Mouse (Mus musculus) liver, adult 10 weeks (tissue): ENCODE measurements around the gene Fam71f1. TPM values are rescaled to one million over a fixed set of nuclear protein-coding genes. Genes with fewer than 3 reads are reported as not detected.

Experiments
- polyA plus RNA-seq: library from polyadenylated mRNA; stranded (reverse); fragments of 350-450 nt; fragmentation: Illumina TruSeq; extraction: RNeasy Lipid Tissue Mini Kit (QIAGEN cat#74804); gene quantifications from one replicate; pipeline ENCODE4 v1.2.3, GENCODE M21; 2014; ENCODE audit warnings: low read depth, low replicate concordance

Fam71f1 gene
- not detected for polyA plus RNA-seq

DNA sequence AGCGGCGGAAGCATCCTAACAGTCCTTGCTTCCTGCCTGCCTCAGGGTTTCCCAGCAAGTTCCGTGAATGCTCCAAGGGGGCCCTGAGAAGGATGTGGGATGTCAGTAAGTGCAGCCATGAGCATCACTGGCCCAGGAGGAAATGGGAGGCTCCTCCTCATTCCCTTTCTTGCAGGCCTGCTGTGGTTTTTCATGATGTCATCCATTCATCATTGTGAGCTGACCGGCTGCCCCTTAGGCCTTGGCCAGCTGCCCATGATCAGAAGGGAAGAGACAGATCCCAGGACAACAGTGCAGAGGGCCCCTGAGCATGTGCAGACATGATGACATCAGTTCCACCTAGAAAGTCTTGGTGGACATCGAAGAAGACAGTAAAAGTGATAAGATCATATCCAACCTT, at the start of gene Fam71f1:
Gene Fam71f1, plus strand, starts transcription at position 262 of the 400 bp plus-strand sequence.

DNA sequence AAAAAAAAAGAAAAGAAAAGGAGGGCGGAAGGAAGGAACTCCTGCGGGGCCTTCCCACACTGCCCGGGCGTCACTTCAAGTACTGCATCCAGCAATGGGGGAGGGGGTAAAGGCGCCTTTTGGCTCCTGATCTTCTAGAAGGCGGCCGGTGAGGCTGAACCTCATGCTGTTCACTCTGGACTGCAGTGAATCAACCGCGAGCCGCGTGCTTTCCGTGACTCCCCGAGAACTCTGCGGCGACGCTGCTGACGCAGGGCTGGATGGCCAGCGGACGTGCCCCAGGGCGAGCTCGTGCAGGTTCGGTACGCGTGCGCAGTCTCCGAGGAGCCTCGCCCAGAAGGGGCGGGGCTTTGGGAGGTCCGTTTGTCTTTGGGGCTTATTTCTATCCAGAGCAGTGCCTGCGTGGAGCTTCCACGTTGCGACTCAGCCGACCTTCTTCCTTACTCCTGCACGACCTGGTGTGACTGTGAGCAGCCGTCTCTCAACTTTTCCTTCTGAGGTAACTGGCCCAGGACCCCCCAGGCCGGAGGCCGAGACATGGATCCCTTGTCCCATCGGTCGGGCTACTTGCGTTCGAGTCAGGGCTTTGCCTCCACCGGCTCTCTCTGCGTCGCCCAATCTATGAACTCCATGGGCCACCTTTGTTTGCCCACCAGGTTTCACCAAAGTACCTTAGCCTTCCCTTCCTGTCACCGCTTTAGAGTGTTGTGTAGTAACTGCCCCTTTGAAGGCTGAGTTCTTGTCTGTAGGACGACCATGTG, 46.4 kb upstream of the Fam71f1 start, which contains the start of gene Hilpda:
Gene Hilpda, plus strand, starts transcription at position 177 of the 761 bp plus-strand sequence.

DNA sequence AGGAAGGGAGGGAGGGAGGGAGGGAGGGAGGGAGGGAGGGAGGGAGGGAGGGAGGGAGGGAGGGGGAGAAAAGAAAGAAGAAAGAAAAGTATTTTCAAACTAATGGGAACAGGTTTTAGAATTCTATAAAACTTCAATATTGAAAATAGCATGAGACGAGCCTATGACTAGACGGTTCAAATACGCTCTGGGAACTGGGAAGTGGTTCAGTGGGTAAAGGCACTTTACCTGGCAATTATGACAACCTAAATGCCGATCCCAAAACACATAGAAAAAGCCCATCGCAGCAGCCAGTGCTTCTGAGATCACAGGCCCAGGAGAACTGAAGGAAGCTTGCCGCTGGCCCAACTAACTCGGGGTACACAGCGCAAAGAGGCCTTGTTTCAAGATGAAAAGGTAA, 39.6 kb upstream of the Fam71f1 start, which contains the start of gene Fam71f2:
Gene Fam71f2, plus strand, starts transcription at position 301 of the 400 bp plus-strand sequence.

GRCm38 (mm10) chr6:29347665-29348370, 28.9 kb downstream of the Fam71f1 start, which contains the start of gene Calu:
Gene Calu (plus strand): TSS chr6:29348069.

Other genes with a start within 250 kb of the Fam71f1 start
- gene Rbm28, start 154.1 kb upstream of the Fam71f1 start, polyA plus RNA-seq, result 24.2 TPM
- not detected for gene Prrt4, start 139.6 kb upstream of the Fam71f1 start, polyA plus RNA-seq
- 0.82 TPM for gene Impdh1, start 102.8 kb upstream of the Fam71f1 start, polyA plus RNA-seq
- gene Hilpda, start 46.7 kb upstream of the Fam71f1 start, polyA plus RNA-seq, result 2.6 TPM
- not detected for gene Fam71f2, start 39.5 kb upstream of the Fam71f1 start, polyA plus RNA-seq
- 131 TPM for gene Calu, start 28.9 kb downstream of the Fam71f1 start, polyA plus RNA-seq
- not detected for gene Opn1sw, start 69.3 kb downstream of the Fam71f1 start, polyA plus RNA-seq
- gene Ccdc136, start 77.2 kb downstream of the Fam71f1 start, polyA plus RNA-seq, result 0.45 TPM
- not detected for gene Flnc, start 114.1 kb downstream of the Fam71f1 start, polyA plus RNA-seq
- gene Atp6v1f, start 148.6 kb downstream of the Fam71f1 start, polyA plus RNA-seq, result 21.1 TPM
- gene Atp6v1fnb, start 152.3 kb downstream of the Fam71f1 start, polyA plus RNA-seq, result not detected
- not detected for gene Kcp, start 188.8 kb downstream of the Fam71f1 start, polyA plus RNA-seq
- gene Irf5, start 207.5 kb downstream of the Fam71f1 start, polyA plus RNA-seq, result 5.7 TPM